Mouse (Mus musculus) heart, adult 2 months (tissue): ENCODE measurements around the gene Plekhj1.

ENCODE experiments used
- CTCF ChIP-seq: fragments of 200-600 bp; IDR thresholded peaks from 2 replicates; pipeline ENCODE4 v1.8.1; 2022; ENCODE audit warnings: antibody characterized with exemption, mild to moderate bottlenecking, moderate library complexity
- POLR2A ChIP-seq: fragments of 200-500 bp; IDR thresholded peaks from 2 replicates; pipeline ENCODE4 v1.6.1; 2011; ENCODE audit warnings: mild to moderate bottlenecking, low read depth, low read length, control low read depth; ENCODE audit not compliant: insufficient read depth

- TF ChIP-seq POLR2A, result no peak
- TF ChIP-seq CTCF, result no peak
Measured at GRCm38 (mm10) chr10:80756967-80757366, 41.5 kb downstream of the Plekhj1 start.
